Mouse (Mus musculus): ENCODE results near the gene A530084C06Rik. TPM values are rescaled to one million over a fixed set of nuclear protein-coding genes. Genes with fewer than 3 reads are reported as not detected.

A530084C06Rik gene
- not detected in 2 replicates for polyA plus RNA-seq (2015; fragmentation: Nextera tagmentation; extraction: Ambion mirVana)

GRCm38 (mm10) chr13:31558521-31559418 lies at the start of gene A530084C06Rik:
Gene A530084C06Rik, minus strand, starts transcription at chr13:31559333.
- Histone ChIP-seq H3K9me3 (no peaks in the 10 kb centered on the region), H3K4me1 (peaks cover 15% of the 10 kb centered on the region; the same call in 1 of the 2 replicates), H3K36me3 (no peaks in the 10 kb centered on the region), H3K27ac (peak within 1 kb of the TSS; percentile 88), H3K9ac (peak within 1 kb of the TSS; percentile 48), H3K4me3 (replicated peaks) (peak within 1 kb of the TSS; percentile 56), H3K27me3 (replicated peaks) (peaks cover 53% of the 10 kb centered on the region), H3K4me2 (peak within 1 kb of the TSS; percentile 99)
- under 1% methylated on average over 88 of the region's 88 CpGs for WGBS
- peak; percentile 23 for ATAC-seq (ENCODE audit: insufficient read depth, low FRiP score, low read depth)

- no peak for ATAC-seq (ENCODE audit: insufficient read depth, low FRiP score, low read depth)
Measured at GRCm38 (mm10) chr13:31603964-31604363, 44.8 kb upstream of the A530084C06Rik start.

GRCm38 (mm10) chr13:31599576-31599975 lies 40.4 kb upstream of the A530084C06Rik start:
- no peak for ATAC-seq (ENCODE audit: insufficient read depth, low FRiP score, low read depth)
- Histone ChIP-seq H3K4me2 (no peak overlapping the region), H3K9ac (no peak overlapping the region), H3K4me1 (no peaks in the 10 kb centered on the region), H3K27me3 (replicated peaks) (no peaks in the 10 kb centered on the region), H3K36me3 (no peaks in the 10 kb centered on the region), H3K27ac (no peak overlapping the region), H3K4me3 (replicated peaks) (no peak overlapping the region), H3K9me3 (no peaks in the 10 kb centered on the region)
- 73% methylated on average over 5 of the region's 5 CpGs for WGBS

More at GRCm38 (mm10) chr13:31603964-31604363, 44.8 kb upstream of the A530084C06Rik start:
- 81% methylated on average over 6 of the region's 6 CpGs for WGBS
- Histone ChIP-seq H3K27ac (no peak overlapping the region), H3K9me3 (no peaks in the 10 kb centered on the region), H3K4me2 (no peak overlapping the region), H3K27me3 (replicated peaks) (no peaks in the 10 kb centered on the region), H3K9ac (no peak overlapping the region), H3K4me3 (replicated peaks) (no peak overlapping the region), H3K36me3 (no peaks in the 10 kb centered on the region), H3K4me1 (no peaks in the 10 kb centered on the region)

- ATAC-seq (ENCODE audit: insufficient read depth, low FRiP score, low read depth): no peak
Measured at GRCm38 (mm10) chr13:31587341-31587740, 28.2 kb upstream of the A530084C06Rik start.

GRCm38 (mm10) chr13:31579866-31580265 lies 20.7 kb upstream of the A530084C06Rik start:
- Histone ChIP-seq H3K4me3 (replicated peaks) (no peak overlapping the region), H3K4me2 (no peak overlapping the region), H3K9ac (no peak overlapping the region), H3K27me3 (replicated peaks) (no peaks in the 10 kb centered on the region), H3K36me3 (no peaks in the 10 kb centered on the region), H3K9me3 (no peaks in the 10 kb centered on the region), H3K4me1 (no peaks in the 10 kb centered on the region), H3K27ac (no peak overlapping the region)
- 56% methylated on average over 9 of the region's 9 CpGs for WGBS
- peak; percentile 72; the same call in 1 of the 2 replicates for ATAC-seq (ENCODE audit: insufficient read depth, low FRiP score, low read depth)

More at GRCm38 (mm10) chr13:31587341-31587740, 28.2 kb upstream of the A530084C06Rik start:
- no peaks in the 10 kb centered on the region for H3K4me1 ChIP-seq
- H3K9me3 ChIP-seq: no peaks in the 10 kb centered on the region
- 56% methylated on average over 5 of the region's 5 CpGs for WGBS
- H3K4me2 ChIP-seq: no peak overlapping the region
- H3K27ac ChIP-seq: no peak overlapping the region
- H3K9ac ChIP-seq: no peak overlapping the region
- H3K27me3 ChIP-seq (replicated peaks): no peaks in the 10 kb centered on the region
- no peak overlapping the region for H3K4me3 ChIP-seq (replicated peaks)
- no peaks in the 10 kb centered on the region for H3K36me3 ChIP-seq

- Histone ChIP-seq H3K4me1 (no peaks in the 10 kb centered on the region), H3K4me3 (replicated peaks) (no peak overlapping the region), H3K27me3 (replicated peaks) (no peaks in the 10 kb centered on the region), H3K9me3 (no peaks in the 10 kb centered on the region), H3K9ac (no peak overlapping the region), H3K36me3 (no peaks in the 10 kb centered on the region), H3K27ac (peak overlapping the region; percentile 38; the same call in 1 of the 2 replicates), H3K4me2 (no peak overlapping the region)
- 57% methylated on average over 10 of the region's 10 CpGs for WGBS
- peak; percentile 53 for ATAC-seq (ENCODE audit: insufficient read depth, low FRiP score, low read depth)
Measured at GRCm38 (mm10) chr13:31578389-31578788, 19.3 kb upstream of the A530084C06Rik start.

GRCm38 (mm10) chr13:31577576-31577975 lies 18.4 kb upstream of the A530084C06Rik start:
- no peak; the same call in 1 of the 2 replicates for ATAC-seq (ENCODE audit: insufficient read depth, low FRiP score, low read depth)
- no peaks in the 10 kb centered on the region for H3K36me3 ChIP-seq
- H3K4me2 ChIP-seq: no peak overlapping the region
- H3K9ac ChIP-seq: no peak overlapping the region
- no peak overlapping the region for H3K27ac ChIP-seq
- no peak overlapping the region for H3K4me3 ChIP-seq (replicated peaks)
- H3K27me3 ChIP-seq (replicated peaks): no peaks in the 10 kb centered on the region
- 41% methylated on average over 6 of the region's 6 CpGs for WGBS
- no peaks in the 10 kb centered on the region for H3K9me3 ChIP-seq
- H3K4me1 ChIP-seq: no peaks in the 10 kb centered on the region

- no peak overlapping the region for H3K4me2 ChIP-seq
- WGBS: 71% methylated on average over 4 of the region's 4 CpGs
- no peaks in the 10 kb centered on the region for H3K4me1 ChIP-seq
- no peaks in the 10 kb centered on the region for H3K36me3 ChIP-seq
- H3K27me3 ChIP-seq (replicated peaks): no peaks in the 10 kb centered on the region
- ATAC-seq (ENCODE audit: insufficient read depth, low FRiP score, low read depth): no peak
- no peak overlapping the region for H3K27ac ChIP-seq
- H3K4me3 ChIP-seq (replicated peaks): no peak overlapping the region
- no peaks in the 10 kb centered on the region for H3K9me3 ChIP-seq
- H3K9ac ChIP-seq: no peak overlapping the region
Measured at GRCm38 (mm10) chr13:31576696-31577095, 17.6 kb upstream of the A530084C06Rik start.

GRCm38 (mm10) chr13:31574627-31575026 lies 15.5 kb upstream of the A530084C06Rik start:
- 78% methylated on average over 3 of the region's 3 CpGs for WGBS
- H3K9ac ChIP-seq: no peak overlapping the region
- no peaks in the 10 kb centered on the region for H3K27me3 ChIP-seq (replicated peaks)
- ATAC-seq (ENCODE audit: insufficient read depth, low FRiP score, low read depth): no peak
- H3K4me1 ChIP-seq: no peaks in the 10 kb centered on the region
- no peaks in the 10 kb centered on the region for H3K9me3 ChIP-seq
- no peak overlapping the region for H3K4me3 ChIP-seq (replicated peaks)
- H3K36me3 ChIP-seq: no peaks in the 10 kb centered on the region
- H3K4me2 ChIP-seq: no peak overlapping the region
- H3K27ac ChIP-seq: no peak overlapping the region

- no peak overlapping the region for H3K9ac ChIP-seq
- no peaks in the 10 kb centered on the region for H3K9me3 ChIP-seq
- H3K4me3 ChIP-seq (replicated peaks): no peak overlapping the region
- no peak overlapping the region for H3K27ac ChIP-seq
- no peaks in the 10 kb centered on the region for H3K27me3 ChIP-seq (replicated peaks)
- no peak overlapping the region for H3K4me2 ChIP-seq
- no peaks in the 10 kb centered on the region for H3K36me3 ChIP-seq
- 75% methylated on average over 10 of the region's 10 CpGs for WGBS
- ATAC-seq (ENCODE audit: insufficient read depth, low FRiP score, low read depth): no peak
- no peaks in the 10 kb centered on the region for H3K4me1 ChIP-seq
Measured at GRCm38 (mm10) chr13:31572806-31573508, 13.8 kb upstream of the A530084C06Rik start.

- peak; percentile 96 for ATAC-seq (ENCODE audit: insufficient read depth, low FRiP score, low read depth)
- Histone ChIP-seq H3K9ac (no peak overlapping the region), H3K27ac (peak overlapping the region; percentile 73), H3K36me3 (no peaks in the 10 kb centered on the region), H3K27me3 (replicated peaks) (no peaks in the 10 kb centered on the region; the same call in 1 of the 2 replicates), H3K4me1 (no peaks in the 10 kb centered on the region), H3K4me2 (peak overlapping the region; percentile 2; the same call in 1 of the 2 replicates), H3K9me3 (no peaks in the 10 kb centered on the region), H3K4me3 (replicated peaks) (no peak overlapping the region)
- WGBS: 67% methylated on average over 6 of the region's 6 CpGs
Measured at GRCm38 (mm10) chr13:31567617-31568294, 8.6 kb upstream of the A530084C06Rik start.
